Mouse (Mus musculus) megakaryocyte-erythroid progenitor cell, adult 5-6 weeks (primary cell): ENCODE measurements around the gene Neb. TPM values are rescaled to one million over a fixed set of nuclear protein-coding genes. Genes with fewer than 3 reads are reported as not detected.

Experiments used
- total RNA-seq, 2 experiments: library from RNA; stranded (forward) in 1 of 2; stranded (reverse) in 1 of 2; fragments of 200-1000, 215-1000 nt in 1 of 2; fragments of >200 nt in 1 of 2; fragmentation: Nextera tagmentation in 1 of 2; gene quantifications; 2 replicates each; pipeline ENCODE4 v1.2.3; 2014 to 2017

Neb gene
- total RNA-seq, 2 experiments from 2014 or later: 0.05 TPM; not detected in 1

Other genes starting within 250 kb of the Neb start
- gene Arl5a, start 46.4 kb upstream of the Neb start, total RNA-seq (2014; fragmentation: Nextera tagmentation): 23.3 and 35.2 TPM in 2 replicates
- gene Arl5a, start 46.4 kb upstream of the Neb start, total RNA-seq (2017): 38.5 and 40.3 TPM in 2 replicates